Mouse (Mus musculus): ENCODE measurements around the gene Cep44. TPM values are rescaled to one million over a fixed set of nuclear protein-coding genes. Genes with fewer than 3 reads are reported as not detected.
A peak's percentile ranks its signal among the peaks of the same experiment; 100 is the strongest.

Cep44 gene
- 29.4 and 32.2 TPM in 2 replicates for total RNA-seq (2021)
- long read RNA-seq, transcript Cep44-201 (11 exons, 1,690 nt): major isoform, 5 of 22 reads
- long read RNA-seq, partial matches to known transcripts: 4 of 22 reads
- long read RNA-seq, other reads (novel, unspliced or antisense): 12 of 22 reads

DNA sequence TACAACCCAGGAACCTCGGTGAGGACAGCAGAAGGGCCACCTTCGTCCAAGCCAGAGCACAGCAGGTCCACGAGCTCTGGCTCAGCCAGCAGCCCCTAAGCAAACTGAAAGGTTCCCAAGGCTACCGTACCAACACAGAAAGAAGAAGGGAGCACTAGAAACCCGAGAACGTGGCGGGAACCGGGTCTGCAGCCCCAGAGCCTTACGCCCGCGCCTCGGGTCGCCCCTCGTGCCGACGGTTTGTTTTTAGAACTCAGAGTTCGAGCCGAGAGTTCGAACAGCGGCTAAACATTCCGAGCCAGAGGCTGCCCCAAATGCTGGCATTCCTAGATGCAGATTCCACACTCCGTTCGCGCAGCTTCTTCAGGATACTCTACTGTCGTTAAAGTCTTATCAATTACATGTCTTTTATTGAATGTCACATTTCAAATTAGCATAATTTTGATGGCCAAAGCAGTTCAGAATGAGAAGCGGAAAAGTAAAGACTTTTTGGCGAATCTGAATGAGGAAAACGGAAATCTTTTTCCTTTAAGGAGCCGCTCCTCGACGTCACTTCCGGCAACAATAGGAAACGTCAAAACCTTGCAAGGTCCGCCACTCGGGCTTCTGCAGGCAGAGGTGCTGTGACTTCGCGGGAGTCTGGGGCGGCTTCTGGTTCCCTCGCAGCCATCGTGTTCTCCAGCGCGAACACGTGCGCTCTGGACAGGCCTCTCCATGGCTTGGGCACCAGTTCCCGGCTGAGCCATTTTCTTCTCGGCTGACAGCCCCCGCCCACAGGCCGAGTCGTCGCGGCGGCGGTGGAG, at the start of gene Cep44, which contains the start of gene Fbxo8:
Gene Cep44 (minus strand): TSS at position 490 of the 803 bp plus-strand sequence.
Gene Fbxo8 (plus strand): TSS at position 533 of the 803 bp plus-strand sequence.
- peak; percentile 73 for DNase-seq

DNA sequence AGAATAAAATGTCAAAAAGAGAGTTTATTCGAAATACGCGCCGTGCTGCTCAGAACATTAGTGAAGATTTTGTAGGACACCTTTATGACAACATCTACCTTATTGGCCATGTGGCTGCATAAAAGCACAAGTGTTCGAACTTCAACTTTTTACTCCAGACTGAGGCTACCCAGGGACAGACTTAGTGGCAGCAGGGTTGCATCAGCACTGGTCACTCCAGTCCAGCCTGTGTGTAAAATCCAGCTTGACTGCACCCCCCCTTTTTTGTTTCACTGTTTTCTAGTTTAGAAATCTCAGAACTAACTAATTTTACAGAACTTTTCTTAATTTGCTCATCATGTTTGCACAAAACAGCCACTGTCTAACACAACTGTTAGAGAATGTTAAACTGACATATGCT, 40.7 kb upstream of the Cep44 start:
- no peak for DNase-seq

DNA sequence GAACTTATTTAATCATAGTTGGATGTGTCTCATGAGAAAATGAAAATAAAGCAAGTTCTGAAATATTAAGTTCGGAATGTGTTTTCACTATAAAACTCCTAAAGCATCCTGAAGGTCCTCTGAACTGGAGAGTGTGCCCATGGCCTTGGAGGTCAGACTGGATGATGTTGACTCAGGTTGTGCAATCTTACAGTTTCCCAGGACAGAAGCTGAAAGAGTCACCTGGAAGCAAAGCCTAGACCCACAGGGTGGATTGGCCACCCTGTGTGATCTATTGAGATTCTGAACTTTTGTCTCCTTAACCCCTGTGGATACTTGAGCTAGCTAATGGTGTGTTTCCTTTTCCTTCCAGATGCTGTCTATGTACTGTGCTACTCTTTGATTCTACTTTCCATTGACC, 40.2 kb upstream of the Cep44 start:
- DNase-seq: no peak

DNA sequence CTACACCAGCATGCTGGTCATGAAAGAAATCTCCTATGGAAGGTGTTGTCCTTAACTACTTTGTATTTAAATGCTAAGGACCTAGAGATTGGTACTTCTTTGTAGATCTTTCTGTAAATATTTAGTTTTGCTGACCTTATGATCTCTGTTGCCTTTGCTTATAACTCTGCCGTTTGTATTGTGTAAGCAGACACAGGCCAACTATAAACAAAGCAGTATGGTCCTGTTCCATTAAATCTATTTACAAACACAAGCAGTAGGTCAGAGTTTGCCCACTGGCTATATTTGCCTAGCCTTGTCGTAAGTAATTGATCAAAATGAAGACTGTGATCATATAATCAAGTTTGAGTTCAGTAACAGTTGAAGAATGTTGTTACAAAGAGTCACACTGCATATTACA, 38.2 kb upstream of the Cep44 start:
- DNase-seq: no peak

DNA sequence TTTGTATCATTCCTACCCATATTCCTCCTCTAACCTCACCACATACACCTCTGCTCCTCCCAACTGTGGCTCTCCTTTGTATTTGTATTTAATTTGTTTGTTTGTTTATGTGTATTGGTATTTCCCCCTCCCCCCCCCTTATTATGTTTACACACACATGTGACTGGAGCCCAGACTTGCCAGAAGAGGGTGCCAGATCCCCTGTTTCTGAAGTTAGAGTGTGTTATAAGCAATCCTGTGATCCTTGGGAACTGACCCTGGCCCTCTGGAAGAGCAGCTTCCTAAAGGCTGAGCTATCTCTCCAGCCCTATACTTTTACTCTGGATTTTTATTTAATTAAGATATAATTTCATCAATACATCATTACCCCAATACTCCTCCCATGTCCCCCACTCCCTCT, 32.0 kb upstream of the Cep44 start:
- peak; percentile 32 for DNase-seq

DNA sequence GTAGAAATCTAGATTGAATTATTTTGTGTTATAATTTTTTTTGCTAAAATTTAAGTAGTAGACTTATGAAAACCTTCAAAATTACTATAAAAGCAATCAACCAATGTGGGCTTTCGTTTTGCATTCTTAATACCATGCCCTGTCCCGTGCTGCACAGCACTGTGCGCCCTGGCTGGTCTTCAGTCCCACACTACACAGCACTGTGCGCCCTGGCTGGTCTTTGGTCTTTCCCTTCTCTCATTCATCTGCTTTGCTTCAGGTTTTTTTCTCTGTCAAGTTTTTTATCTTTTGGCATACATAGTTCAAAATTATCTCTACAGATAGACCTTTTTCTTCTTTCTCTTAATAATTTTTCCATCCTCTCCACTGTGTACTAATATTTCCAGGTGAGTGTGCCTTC, 30.1 kb upstream of the Cep44 start:
- peak; percentile 19 for DNase-seq

DNA sequence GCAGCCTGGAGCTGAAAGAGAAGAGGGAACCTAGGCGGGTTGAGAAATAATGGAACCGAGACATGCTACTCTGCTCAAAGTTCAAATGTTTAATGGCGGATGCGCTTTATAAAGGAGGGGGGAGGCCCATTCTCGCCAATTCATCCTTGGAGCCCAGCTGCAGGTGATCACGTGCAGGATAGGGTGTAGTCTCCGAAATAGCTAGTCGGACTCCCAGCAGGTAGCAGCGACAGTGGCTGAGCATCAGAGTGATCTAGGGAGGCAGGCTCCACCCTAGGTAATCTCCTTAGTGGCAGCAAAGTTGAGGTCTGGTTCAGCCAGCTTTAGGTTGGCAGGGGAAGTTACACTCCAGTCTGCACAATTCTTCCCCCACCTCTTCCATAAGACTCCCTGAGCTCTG, 16.0 kb upstream of the Cep44 start:
- DNase-seq: no peak

DNA sequence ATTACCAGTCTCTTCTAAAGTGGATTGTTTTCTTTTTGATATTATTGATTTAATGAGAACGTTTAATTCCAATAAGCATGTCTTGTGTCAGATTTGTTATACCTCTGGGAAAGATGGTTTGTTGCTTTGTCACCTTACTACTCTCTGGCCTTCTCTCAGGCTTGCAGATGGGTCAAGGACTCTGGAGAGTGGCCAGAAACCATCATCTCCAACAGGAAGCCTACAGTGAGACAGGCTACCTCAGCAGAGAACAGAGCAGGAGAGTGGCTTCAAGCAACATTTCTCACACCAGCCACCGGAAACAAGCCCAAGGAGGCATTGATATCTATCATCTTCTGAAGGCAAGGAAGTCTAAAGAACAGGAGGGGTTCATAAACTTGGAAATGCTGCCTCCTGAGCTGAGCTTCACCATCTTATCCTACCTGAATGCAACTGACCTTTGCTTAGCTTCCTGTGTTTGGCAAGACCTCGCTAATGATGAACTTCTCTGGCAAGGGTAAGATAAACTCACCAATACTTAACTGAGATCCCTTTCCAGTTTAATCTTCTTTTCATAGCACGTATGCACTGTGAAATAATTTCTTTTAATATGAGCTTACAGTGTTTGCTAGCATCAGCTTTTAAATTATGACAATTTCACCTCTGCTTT, 13.7 kb upstream of the Cep44 start:
- DNase-seq: peak; percentile 40

DNA sequence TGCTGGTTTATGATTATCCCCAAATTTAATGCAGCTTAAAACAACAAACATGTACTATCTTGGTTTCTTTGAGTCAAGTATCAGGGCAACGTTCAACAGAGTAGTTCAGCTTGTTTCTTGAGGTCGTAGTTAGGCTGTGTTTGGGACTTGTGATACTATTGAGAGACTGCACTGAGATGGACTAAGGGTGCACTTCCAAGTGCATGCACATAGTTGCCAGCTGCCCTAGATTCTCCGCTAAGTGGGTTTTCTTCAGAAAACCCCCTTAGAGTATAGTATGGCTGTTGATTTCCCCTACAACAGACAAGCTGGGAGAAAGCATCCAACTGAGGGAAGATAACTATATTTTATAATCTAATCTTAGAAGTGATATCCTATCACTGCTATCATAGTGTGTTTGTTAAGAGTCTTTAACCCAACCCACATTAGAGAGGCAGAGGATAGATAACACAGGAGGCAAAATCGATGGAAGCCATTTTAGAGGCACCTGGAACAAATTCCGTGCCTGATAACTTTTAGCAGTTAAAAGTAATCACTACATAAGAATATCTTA, 1.8 kb upstream of the Cep44 start:
- no peak for DNase-seq

DNA sequence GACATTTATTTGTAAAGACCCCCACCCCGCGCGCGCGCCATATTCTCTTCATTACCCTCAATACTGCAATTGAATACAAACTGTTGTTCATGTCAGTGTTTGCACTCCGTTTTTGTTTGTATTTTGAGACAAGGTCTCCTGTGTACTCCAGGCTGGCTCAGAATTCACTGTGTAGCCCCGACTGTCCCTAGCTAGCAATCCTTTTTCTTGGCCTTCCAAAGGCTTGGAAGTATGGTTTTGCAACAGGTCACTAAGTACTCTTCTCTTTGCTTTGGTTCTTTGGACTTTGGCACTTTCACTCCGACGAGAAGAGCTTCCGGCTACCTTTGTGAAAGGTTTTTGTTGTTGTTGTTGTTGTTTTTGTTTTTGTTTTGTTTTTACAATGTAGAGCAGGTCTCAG, 1.2 kb upstream of the Cep44 start:
- DNase-seq: no peak

DNA sequence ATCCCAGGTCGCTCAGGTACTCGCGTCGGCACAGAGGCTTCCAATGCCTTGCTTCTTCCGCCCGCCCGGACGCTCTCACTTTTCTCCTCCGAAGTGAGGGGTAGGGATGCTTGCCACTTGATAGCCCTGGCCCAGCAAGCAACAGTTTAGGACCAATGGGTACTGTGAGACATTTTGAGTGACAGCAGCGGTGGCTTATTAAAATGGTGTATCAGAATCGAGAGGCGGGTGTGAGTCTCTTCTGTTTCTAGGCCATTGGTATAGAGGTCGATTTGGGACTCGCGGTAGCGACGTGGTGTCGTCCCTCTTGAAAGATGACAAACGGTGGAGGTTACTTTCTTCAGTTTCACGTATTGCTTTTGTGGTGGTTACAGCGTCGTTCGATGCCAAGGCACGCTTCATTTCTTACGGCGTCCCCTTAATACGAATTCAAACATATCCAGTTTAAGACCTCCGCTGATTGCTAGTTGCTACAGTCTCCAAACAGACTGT, 560 bp upstream of the Cep44 start:
- DNase-seq: peak; percentile 72

DNA sequence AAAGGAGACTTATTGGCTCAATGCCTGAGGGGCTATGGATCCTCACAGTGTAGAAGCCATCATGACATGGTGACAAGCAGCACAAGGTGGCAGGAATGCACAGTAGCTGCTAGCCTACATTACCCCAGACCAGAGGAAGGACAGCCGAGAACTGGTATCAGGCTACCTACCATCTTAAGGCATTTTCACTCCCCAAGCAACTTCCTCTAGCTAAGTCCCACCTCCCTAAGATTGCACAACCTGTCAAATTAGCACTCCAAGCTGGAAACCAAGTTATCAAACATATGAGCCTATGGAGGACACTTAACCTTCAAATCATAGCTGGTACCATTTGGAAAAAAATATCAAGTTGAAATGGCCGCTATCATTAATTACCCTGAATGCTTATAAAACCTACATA, 3.0 kb downstream of the Cep44 start:
- DNase-seq: no peak

DNA sequence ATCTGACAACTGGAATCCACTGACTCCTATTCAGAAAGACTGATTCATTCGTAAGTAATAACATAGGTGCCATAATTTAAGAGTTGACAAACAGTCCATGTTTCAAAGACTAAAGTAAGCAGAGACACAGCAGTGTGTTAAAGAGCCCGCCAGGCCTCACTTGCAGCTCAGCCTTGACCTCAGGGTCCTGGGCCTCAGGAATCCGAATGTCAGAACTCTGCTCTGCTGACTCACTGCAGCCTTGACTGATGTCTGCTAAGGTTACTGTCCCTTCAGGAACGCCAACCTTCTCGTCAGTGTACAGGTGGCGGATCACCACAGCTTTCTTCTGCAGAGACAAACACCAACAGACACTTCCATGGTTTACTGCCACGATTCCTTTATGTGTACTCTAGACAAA, 10.1 kb downstream of the Cep44 start:
- peak; percentile 47 for DNase-seq

DNA sequence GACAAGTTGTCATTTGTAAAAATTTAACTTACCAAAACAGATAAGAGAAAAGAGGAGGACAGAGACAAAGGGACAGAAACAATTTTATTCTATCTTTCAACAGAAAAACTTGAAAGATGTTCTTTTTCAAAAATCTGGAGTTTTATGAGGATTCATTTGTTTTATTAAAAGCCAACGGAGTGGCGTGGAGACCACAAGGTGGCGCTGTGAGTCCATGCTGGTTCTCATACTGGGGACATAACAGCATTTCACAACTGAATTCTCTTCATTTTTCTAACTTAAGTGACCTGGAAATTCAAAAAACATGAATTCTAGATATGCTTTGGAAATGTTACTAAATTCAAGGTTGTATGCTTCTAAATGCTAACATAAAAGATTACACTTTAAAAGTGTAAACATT, 20.5 kb downstream of the Cep44 start:
- DNase-seq: peak; percentile 80

DNA sequence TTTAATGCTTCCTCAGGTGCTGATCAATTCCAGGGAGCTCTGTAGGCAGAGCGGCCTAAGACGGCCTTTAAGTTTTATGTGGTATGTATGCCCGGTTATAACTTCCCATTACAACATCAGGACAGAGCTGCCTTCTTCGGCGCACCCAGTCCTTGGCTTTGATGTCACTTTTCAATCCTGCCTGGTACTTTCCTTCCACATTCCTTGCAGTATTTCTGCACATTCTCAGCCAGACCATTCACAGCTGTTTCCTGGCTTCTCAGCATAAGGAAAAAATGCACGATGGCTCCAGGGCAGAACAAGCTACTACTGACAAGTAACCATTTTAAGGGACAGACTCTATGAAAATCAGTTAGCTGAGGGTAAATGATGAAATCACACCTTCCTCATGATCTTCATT, 22.0 kb downstream of the Cep44 start:
- DNase-seq: no peak

DNA sequence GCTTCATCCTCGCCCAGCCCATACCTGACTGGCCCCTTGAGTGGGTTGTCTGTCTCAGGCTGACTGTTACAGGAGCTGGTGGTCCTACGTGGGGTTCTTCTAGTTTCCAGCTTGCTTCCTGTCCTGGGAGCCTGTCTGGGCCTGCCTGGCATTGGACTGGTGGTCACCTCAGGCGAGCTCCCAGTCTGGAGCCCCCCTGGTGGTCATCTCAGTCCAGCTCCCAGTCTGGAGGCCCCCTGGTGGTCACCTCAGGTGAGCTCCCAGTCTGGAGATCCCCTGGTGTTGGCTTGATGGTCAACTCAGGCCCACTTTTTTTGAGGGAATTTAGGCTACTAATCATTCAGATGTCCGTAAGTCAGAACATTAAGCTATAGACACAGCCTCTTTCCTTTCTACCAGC, 29.8 kb downstream of the Cep44 start:
- DNase-seq: no peak

DNA sequence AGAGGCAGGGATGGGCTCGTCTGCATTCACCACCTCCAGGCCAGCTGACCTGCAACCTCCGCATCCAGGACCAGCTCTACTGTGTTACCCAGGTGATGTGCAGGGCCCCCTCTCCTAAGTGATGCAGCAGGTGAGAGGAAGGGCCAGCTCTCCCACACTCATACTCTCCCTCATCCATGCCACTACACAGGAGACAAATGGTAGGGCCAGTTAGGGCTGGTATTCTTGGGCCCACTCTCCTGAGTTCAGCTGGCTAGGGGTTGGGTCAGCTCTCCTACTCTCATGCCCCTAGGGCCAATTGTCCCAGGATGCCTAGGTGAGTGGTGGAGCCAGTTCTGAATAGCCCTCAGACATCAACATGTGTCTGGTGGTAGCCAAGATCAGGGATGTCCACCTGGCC, 30.6 kb downstream of the Cep44 start:
- no peak for DNase-seq

DNA sequence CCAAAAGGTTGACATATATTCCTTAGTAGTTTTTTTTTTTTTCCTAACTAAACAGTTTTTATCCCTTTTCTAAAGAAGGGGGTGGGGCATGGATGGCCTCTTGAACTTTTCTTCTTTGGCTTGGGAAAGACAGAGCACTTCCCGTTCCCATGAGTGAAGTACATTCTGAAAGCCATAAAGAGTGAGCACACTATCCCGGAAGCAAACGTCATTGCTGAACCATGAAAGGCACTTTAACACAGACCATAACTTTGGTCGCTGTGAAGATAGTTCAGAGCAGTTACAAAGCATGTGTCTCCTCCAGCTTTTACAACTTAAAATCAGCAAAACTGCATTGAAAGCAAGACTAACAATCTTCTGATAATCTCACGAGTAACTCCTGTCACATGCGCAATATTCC, 32.0 kb downstream of the Cep44 start:
- no peak for DNase-seq

DNA sequence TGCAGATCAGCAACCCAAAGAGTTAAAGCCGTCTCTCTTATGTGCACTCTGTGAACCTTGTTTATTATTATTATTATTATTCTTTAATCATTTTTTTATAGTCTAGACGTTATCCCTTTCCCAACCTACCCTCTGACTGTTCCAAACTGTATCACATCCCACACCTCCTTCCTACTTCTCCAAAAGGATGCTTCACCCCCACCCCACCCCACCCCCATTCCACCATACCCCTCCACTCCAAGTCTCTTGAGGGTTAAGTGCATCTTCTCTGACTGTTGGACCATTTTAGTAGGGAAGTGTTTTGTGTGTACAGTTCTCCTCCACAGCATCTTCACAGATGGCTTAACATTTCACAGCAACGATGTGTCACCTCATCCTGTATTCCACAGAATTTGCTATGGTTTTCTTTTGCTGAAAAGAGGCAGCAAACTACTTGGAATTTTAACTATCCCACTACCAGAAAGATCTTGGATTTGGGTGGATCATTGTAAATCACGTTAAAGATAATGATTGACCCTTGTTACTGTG, 41.8 kb downstream of the Cep44 start:
- DNase-seq: no peak

DNA sequence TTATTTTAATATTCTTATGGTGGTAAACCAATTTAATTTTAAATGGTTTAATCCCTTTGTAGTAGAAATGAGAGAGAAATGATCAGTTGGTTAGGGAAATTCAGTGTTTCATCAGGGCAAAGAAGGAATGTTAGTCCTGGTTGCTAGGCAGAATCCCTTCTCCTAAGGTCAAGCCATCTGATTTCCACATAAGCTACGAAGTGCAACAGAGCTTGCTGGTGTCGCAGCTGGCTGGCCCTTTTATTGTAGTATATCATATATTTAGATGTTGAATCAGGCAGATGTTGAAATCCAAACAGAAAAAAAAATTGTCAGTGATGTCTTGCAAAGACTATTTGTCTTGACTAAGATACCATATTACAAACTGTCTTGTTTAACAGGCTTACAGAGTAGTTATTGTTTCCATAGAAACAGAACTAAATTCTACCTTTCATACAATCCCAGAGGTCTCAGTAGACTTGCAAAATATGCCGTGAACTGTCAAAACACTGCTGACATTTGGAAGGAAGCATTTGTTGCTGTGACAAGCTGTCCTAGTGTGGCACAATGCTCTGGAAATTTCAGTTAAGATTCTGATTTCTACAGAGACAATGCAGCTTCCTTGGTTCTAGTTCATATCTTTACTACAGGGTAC, 42.4 kb downstream of the Cep44 start:
- DNase-seq: no peak

DNA sequence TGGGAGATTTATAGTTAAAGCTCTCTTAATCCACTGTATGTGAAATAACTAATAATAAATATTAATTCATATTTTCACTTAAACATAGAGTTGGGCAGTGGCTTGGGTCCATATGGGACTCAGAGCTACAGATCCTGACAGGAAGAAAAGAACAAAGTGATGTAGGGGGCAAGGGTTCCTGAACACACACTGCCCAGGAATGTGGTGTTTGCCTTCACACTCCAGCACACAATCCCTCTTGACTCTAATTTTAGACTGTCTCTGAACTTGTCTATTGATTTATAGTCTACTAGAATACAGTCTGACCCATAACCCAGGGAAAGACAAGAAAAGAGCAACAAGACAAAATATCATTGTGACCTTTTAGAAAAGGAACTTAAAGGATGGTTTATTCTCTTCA, 48.9 kb downstream of the Cep44 start:
- DNase-seq: no peak

DNA sequence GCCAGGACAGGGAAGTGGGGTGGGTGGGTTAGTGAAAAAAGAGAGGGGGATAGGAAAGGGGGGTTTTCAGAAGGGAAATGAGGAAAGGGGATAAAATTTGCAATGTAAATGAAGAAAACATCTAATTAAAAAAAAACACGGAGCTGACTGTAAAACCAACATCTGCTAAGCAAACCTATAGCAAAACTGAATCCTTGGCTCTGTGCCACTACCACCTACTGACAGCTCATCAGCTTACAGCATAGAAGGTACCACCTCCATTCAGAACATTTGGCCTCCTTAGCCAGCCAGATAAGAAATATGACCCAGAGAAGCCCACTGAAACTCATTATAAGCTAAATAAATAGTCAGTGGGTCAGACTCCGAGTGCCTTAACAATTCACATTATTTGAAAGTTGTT, 61.4 kb downstream of the Cep44 start:
- DNase-seq: no peak
